Mouse (Mus musculus): ENCODE measurements around the gene Junb. TPM values are rescaled to one million over a fixed set of nuclear protein-coding genes. Genes with fewer than 3 reads are reported as not detected.

Gene Junb
- polyA plus RNA-seq, 1 experiment from 2014 or later, result 95.9 TPM

DNA sequence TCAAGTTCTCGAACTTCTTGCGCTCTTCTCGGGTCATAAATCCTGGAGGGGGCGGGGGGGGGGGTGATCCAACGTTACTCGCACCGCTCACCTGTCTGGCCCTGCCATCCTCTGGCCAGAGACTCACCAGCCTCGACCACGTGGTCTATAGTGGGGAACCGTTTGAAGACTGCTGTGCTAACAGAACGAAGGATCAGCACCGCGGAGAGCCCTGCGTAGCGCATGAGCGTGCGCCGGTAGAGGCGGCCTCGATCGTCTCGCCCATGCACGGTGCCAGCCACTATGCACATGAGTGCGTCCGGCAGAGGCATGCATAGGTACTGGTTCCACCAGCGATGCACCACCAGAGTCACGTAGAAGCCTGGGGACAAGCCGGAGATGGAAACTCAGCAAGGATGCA is 32.7 kb upstream of the Junb start:
- 10% methylated on average over 28 of the region's 28 CpGs for WGBS
- H3K4me1 ChIP-seq (replicated peaks; ENCODE audit: control insufficient read depth, insufficient read depth), result no peaks in the 10 kb centered on the region
- ATAC-seq (ENCODE audit: low FRiP score, low TSS enrichment), result peak; percentile 56; the same call in 1 of the 2 replicates
- no peak overlapping the region for H3K9ac ChIP-seq (ENCODE audit: low read length)
- H3K4me2 ChIP-seq (replicated peaks; ENCODE audit: low read depth), result no peak overlapping the region
- 0 out of 2 replicates have a peak, but pooled peaks cover 4% of the 10 kb centered on the region for H3K27me3 ChIP-seq (ENCODE audit: control insufficient read depth, insufficient read depth, low read length)
- H3K27ac ChIP-seq (replicated peaks), result no peak overlapping the region
- no peak for DNase-seq (ENCODE audit: low spot score)
- TF ChIP-seq EP300 (optimal IDR thresholded peaks at IDR 0.05) (no peak), CTCF (IDR thresholded peaks at IDR 0.05; ENCODE audit: low read depth) (no peak)
- no peaks in the 10 kb centered on the region for H3K36me3 ChIP-seq (ENCODE audit: control insufficient read depth, insufficient read depth, low read length)
- H3K4me3 ChIP-seq (ENCODE audit: low read depth, low read length), result no peak overlapping the region
- no peaks in the 10 kb centered on the region for H3K9me3 ChIP-seq (ENCODE audit: control insufficient read depth, low read length)

DNA sequence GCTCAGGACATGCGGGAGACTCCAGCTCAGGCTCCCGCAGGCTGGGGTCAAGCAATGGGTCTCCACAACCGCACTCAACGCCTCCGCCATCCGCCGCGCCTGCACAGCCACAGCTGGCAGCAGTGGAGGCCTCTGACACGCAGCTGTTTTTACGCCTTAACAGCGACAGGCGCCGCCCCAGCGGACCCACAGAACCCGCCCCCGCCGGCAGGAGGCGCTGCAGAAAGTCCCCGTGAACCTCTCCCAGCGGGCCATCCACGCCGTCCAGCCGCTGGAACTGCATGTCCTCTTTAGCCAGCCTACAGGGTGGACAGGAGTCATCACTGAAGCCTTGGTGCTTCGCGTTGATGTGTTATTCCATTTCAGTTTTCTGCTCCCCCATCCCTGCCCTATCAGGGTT is 29.2 kb upstream of the Junb start:
- Histone ChIP-seq H3K4me3 (ENCODE audit: low read depth, low read length) (no peak overlapping the region), H3K27me3 (ENCODE audit: control insufficient read depth, insufficient read depth, low read length) (0 out of 2 replicates have a peak, but pooled peaks cover 4% of the 10 kb centered on the region), H3K9ac (ENCODE audit: low read length) (no peak overlapping the region), H3K4me2 (replicated peaks; ENCODE audit: low read depth) (no peak overlapping the region), H3K27ac (replicated peaks) (no peak overlapping the region), H3K4me1 (replicated peaks; ENCODE audit: control insufficient read depth, insufficient read depth) (no peaks in the 10 kb centered on the region), H3K9me3 (ENCODE audit: control insufficient read depth, low read length) (no peaks in the 10 kb centered on the region), H3K36me3 (ENCODE audit: control insufficient read depth, insufficient read depth, low read length) (no peaks in the 10 kb centered on the region)
- 16% methylated on average over 22 of the region's 25 CpGs for WGBS
- DNase-seq (ENCODE audit: low spot score) (peak; percentile 77), ATAC-seq (ENCODE audit: low FRiP score, low TSS enrichment) (peak; percentile 30; the same call in 1 of the 2 replicates)
- TF ChIP-seq CTCF (IDR thresholded peaks at IDR 0.05; ENCODE audit: low read depth) (peak; percentile 68), EP300 (optimal IDR thresholded peaks at IDR 0.05) (no peak)

- no peaks in the 10 kb centered on the region for H3K36me3 ChIP-seq (ENCODE audit: control insufficient read depth, insufficient read depth, low read length)
- no peaks in the 10 kb centered on the region for H3K9me3 ChIP-seq (ENCODE audit: control insufficient read depth, low read length)
- H3K4me3 ChIP-seq (ENCODE audit: low read depth, low read length), result no peak overlapping the region
- ATAC-seq (ENCODE audit: low FRiP score, low TSS enrichment) (peak; percentile 80), DNase-seq (ENCODE audit: low spot score) (peak; percentile 94)
- 13% methylated on average over 19 of the region's 19 CpGs for WGBS
- TF ChIP-seq EP300 (optimal IDR thresholded peaks at IDR 0.05), result no peak
- peak; percentile 98 for TF ChIP-seq CTCF (IDR thresholded peaks at IDR 0.05; ENCODE audit: low read depth)
- peak overlapping the region; percentile 31; the same call in 1 of the 2 replicates for H3K9ac ChIP-seq (ENCODE audit: low read length)
- H3K4me1 ChIP-seq (replicated peaks; ENCODE audit: control insufficient read depth, insufficient read depth), result no peaks in the 10 kb centered on the region
- H3K27me3 ChIP-seq (ENCODE audit: control insufficient read depth, insufficient read depth, low read length), result no peaks in the 10 kb centered on the region
- no peak overlapping the region for H3K27ac ChIP-seq (replicated peaks)
- H3K4me2 ChIP-seq (replicated peaks; ENCODE audit: low read depth), result no peak overlapping the region; the same call in 1 of the 2 replicates
These were observed 19.3 kb upstream of the Junb start for GRCm38 (mm10) chr8:84997649-84998295.

GRCm38 (mm10) chr8:84996978-84997377 is 18.5 kb upstream of the Junb start:
- H3K4me2 ChIP-seq (replicated peaks; ENCODE audit: low read depth), result no peak overlapping the region
- ATAC-seq (ENCODE audit: low FRiP score, low TSS enrichment) (no peak), DNase-seq (ENCODE audit: low spot score) (no peak)
- no peaks in the 10 kb centered on the region for H3K27me3 ChIP-seq (ENCODE audit: control insufficient read depth, insufficient read depth, low read length)
- no peaks in the 10 kb centered on the region for H3K9me3 ChIP-seq (ENCODE audit: control insufficient read depth, low read length)
- no peak overlapping the region for H3K9ac ChIP-seq (ENCODE audit: low read length)
- 86% methylated on average over 5 of the region's 5 CpGs for WGBS
- H3K4me3 ChIP-seq (ENCODE audit: low read depth, low read length), result no peak overlapping the region
- no peaks in the 10 kb centered on the region for H3K36me3 ChIP-seq (ENCODE audit: control insufficient read depth, insufficient read depth, low read length)
- TF ChIP-seq EP300 (optimal IDR thresholded peaks at IDR 0.05), result no peak
- TF ChIP-seq CTCF (IDR thresholded peaks at IDR 0.05; ENCODE audit: low read depth), result no peak
- no peaks in the 10 kb centered on the region for H3K4me1 ChIP-seq (replicated peaks; ENCODE audit: control insufficient read depth, insufficient read depth)
- no peak overlapping the region for H3K27ac ChIP-seq (replicated peaks)

GRCm38 (mm10) chr8:84995680-84996079 is 17.2 kb upstream of the Junb start:
- H3K9me3 ChIP-seq (ENCODE audit: control insufficient read depth, low read length), result no peaks in the 10 kb centered on the region
- H3K4me3 ChIP-seq (ENCODE audit: low read depth, low read length), result no peak overlapping the region
- no peak overlapping the region for H3K9ac ChIP-seq (ENCODE audit: low read length)
- ATAC-seq (ENCODE audit: low FRiP score, low TSS enrichment) (no peak), DNase-seq (ENCODE audit: low spot score) (no peak)
- TF ChIP-seq EP300 (optimal IDR thresholded peaks at IDR 0.05) (no peak), CTCF (IDR thresholded peaks at IDR 0.05; ENCODE audit: low read depth) (no peak)
- H3K36me3 ChIP-seq (ENCODE audit: control insufficient read depth, insufficient read depth, low read length), result no peaks in the 10 kb centered on the region
- H3K27ac ChIP-seq (replicated peaks), result no peak overlapping the region
- H3K27me3 ChIP-seq (ENCODE audit: control insufficient read depth, insufficient read depth, low read length), result no peaks in the 10 kb centered on the region
- H3K4me2 ChIP-seq (replicated peaks; ENCODE audit: low read depth), result 0 out of 2 replicates have a peak overlapping the region, but pooled peaks have one; percentile 8
- 44% methylated on average over 25 of the region's 25 CpGs for WGBS
- peaks cover 6% of the 10 kb centered on the region for H3K4me1 ChIP-seq (replicated peaks; ENCODE audit: control insufficient read depth, insufficient read depth)

DNA sequence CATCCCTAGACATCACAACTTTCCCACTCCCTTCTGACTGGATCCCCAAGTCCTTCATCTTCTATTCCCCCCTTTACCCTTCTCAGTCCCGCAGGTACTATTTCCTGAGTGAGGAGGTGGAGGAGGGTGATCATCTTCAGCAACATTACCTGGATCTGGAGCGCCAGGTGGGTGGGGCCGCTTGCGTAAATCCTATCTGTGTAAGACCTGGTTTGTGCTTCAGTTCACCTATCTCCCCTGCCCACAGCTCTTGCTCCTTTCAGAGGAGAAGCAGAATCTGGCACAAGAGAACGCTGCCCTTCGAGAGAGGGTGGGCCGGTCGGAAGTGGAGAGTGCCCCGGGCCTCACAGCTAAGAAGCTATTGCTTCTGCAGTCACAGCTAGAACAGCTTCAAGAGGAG is 15.9 kb upstream of the Junb start:
- no peak for ATAC-seq (ENCODE audit: low FRiP score, low TSS enrichment)
- Histone ChIP-seq H3K4me3 (ENCODE audit: low read depth, low read length) (no peak overlapping the region), H3K9ac (ENCODE audit: low read length) (no peak overlapping the region), H3K9me3 (ENCODE audit: control insufficient read depth, low read length) (no peaks in the 10 kb centered on the region), H3K36me3 (ENCODE audit: control insufficient read depth, insufficient read depth, low read length) (no peaks in the 10 kb centered on the region), H3K27ac (replicated peaks) (no peak overlapping the region), H3K4me1 (replicated peaks; ENCODE audit: control insufficient read depth, insufficient read depth) (peaks cover 6% of the 10 kb centered on the region), H3K4me2 (replicated peaks; ENCODE audit: low read depth) (no peak overlapping the region), H3K27me3 (ENCODE audit: control insufficient read depth, insufficient read depth, low read length) (no peaks in the 10 kb centered on the region)
- TF ChIP-seq CTCF (IDR thresholded peaks at IDR 0.05; ENCODE audit: low read depth), result no peak
- no peak for TF ChIP-seq EP300 (optimal IDR thresholded peaks at IDR 0.05)
- WGBS, result 91% methylated on average over 9 of the region's 9 CpGs
- DNase-seq (ENCODE audit: low spot score), result no peak

All from stomach, postnatal 0 days (tissue).